Mouse (Mus musculus): ENCODE results near the gene Vmn2r1.
A peak's percentile ranks its signal among the peaks of the same experiment; 100 is the strongest.

The Vmn2r1 gene

GRCm38 (mm10) chr3:64081247-64081646, at the start of gene Vmn2r1:
Gene Vmn2r1 (plus strand): TSS chr3:64081547.
- DNase-seq (ENCODE audit: extremely low read depth, insufficient read length, low spot score) = no peak

GRCm38 (mm10) chr3:64038136-64038841, 43.1 kb upstream of the Vmn2r1 start:
- DNase-seq (ENCODE audit: extremely low read depth, insufficient read length, low spot score) = no peak

GRCm38 (mm10) chr3:64039818-64040784, 41.2 kb upstream of the Vmn2r1 start:
- peak; percentile 11 for DNase-seq (ENCODE audit: extremely low read depth, insufficient read length, low spot score)

- no peak for DNase-seq (ENCODE audit: extremely low read depth, insufficient read length, low spot score)
Observed at GRCm38 (mm10) chr3:64112707-64113106, 31.4 kb downstream of the Vmn2r1 start.

- DNase-seq (ENCODE audit: extremely low read depth, insufficient read length, low spot score) = no peak
Observed at GRCm38 (mm10) chr3:64113352-64114046, 32.2 kb downstream of the Vmn2r1 start.

- DNase-seq (ENCODE audit: extremely low read depth, insufficient read length, low spot score) = no peak
Observed at GRCm38 (mm10) chr3:64141878-64142508, 60.6 kb downstream of the Vmn2r1 start, which contains the start of gene Vmn2r2. Gene Vmn2r2 (minus strand): TSS chr3:64141928.
